Mouse (Mus musculus) macrophage (primary cell): ENCODE data around the gene Dok4. TPM values are rescaled to one million over a fixed set of nuclear protein-coding genes. Genes with fewer than 3 reads are reported as not detected.
A peak's percentile ranks its signal among the peaks of the same experiment; 100 is the strongest.

ENCODE experiments used
- H3K27ac ChIP-seq: fragments of 350-480 bp; formaldehyde crosslinking; 2 replicates; pipeline ENCODE4 v1.9.0; 2021
- H3K36me3 ChIP-seq: fragments of 350-480 bp; formaldehyde crosslinking; 2 replicates; pipeline ENCODE4 v1.9.0; 2021; ENCODE audit errors: inconsistent target
- H3K4me3 ChIP-seq: fragments of 350-480 bp; formaldehyde crosslinking; 2 replicates; pipeline ENCODE4 v1.9.0; 2021; ENCODE audit errors: inconsistent target
- H3K79me2 ChIP-seq: fragments of 350-480 bp; formaldehyde crosslinking; 2 replicates; pipeline ENCODE4 v1.9.0; 2021; ENCODE audit errors: inconsistent target
- WGBS: methylation state at CpG from one replicate; pipeline ENCODE4 v1.1.7; 2026; ENCODE audit warnings: inconsistent platforms; ENCODE audit not compliant: missing documents; 5-methylcytosine and 5-hydroxymethylcytosine counted together
- polyA plus RNA-seq: library from polyadenylated mRNA; stranded (reverse); fragments of 250-400 nt; gene quantifications from 3 replicates; pipeline ENCODE4 v1.2.4, GENCODE M21; 2018; ENCODE audit warnings: inconsistent platforms

Dok4 gene
- polyA plus RNA-seq, 1 experiment from 2014 or later = 2.0 TPM

DNA sequence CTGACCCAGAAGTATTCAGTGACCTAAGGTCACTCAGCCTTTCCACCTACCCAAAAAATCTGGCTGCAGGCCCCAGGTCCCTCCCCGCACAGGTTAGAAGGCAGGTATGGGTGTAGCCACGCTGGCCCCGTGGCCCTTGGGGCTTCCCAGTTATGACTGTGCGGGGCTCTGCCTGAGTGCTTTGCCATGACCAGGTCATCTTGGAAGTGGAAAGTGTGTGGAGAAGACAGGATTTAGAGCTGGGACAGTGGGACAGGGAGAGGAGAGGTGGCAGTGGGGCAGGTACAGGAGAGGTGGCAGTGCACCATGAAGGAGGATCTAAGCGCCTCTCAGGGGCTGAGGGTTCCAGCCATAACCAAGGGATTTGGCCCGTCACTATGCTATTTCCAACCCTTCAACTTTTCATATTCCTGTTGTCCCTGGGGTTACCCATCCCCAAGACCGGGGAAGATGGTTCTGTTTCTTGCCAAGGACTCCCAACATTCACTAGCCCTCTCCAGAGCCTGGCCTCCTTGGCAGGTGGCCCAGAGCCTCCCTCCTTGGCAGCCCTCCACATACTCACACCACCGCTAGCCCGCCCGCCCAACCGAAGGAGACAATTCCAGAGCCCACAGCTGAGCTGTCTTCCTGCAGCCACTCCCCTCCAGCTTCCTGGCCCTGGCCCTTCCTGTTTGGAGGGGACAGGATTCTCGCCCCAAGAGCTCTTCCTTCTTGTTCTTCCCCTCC is 28.5 kb upstream of the Dok4 start:
- Histone ChIP-seq H3K27ac (no peak overlapping the region), H3K4me3 (no peak overlapping the region), H3K36me3 (no peaks in the 10 kb centered on the region), H3K79me2 (no peaks in the 10 kb centered on the region)
- WGBS = 78% methylated on average over 12 of the region's 12 CpGs

DNA sequence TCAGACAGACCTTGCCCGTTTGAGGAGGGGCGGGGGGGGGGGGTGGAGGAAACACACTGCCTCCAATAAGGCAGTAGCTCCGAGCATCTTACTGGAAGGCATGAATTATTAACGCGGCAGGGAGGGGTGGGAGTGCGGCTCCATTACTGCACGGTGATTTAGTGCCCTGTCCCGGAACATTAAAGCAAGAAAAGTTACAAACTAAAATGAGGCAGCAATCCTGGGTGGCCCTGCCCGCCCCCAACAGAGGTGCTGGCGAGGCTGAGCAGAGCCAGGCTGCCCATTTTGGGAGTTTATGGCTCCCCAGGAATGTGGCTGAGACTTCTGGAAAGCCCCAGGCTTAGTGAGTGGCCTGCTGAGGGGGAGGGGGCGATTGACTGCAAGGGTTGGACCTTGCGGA is 27.6 kb upstream of the Dok4 start:
- H3K4me3 ChIP-seq = no peak overlapping the region
- no peaks in the 10 kb centered on the region for H3K79me2 ChIP-seq
- H3K27ac ChIP-seq = no peak overlapping the region
- H3K36me3 ChIP-seq = no peaks in the 10 kb centered on the region
- WGBS = 94% methylated on average over 9 of the region's 12 CpGs

DNA sequence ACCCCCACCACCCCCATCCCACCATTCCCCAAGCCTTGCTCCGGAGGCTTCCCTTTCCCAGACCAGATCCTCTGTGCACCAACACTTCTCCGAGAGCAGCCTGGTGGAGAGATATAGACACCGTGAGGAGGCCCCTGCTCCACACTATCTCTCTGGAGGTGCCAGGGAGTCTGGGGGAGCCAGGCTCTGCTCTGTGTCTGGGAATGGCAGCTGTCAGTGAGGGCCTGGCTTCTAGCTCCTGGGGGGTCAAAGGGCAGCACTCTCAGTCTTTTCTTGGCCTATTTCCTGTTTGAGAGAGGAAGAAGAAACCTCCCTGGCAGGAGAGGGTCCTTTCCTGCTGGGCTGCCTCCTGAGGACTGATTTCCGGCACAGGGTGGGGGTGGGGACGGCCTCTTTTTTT is 24.9 kb upstream of the Dok4 start:
- H3K27ac ChIP-seq = no peak overlapping the region
- no peak overlapping the region for H3K4me3 ChIP-seq
- 61% methylated on average over 4 of the region's 5 CpGs for WGBS
- H3K36me3 ChIP-seq = no peaks in the 10 kb centered on the region
- no peaks in the 10 kb centered on the region for H3K79me2 ChIP-seq

DNA sequence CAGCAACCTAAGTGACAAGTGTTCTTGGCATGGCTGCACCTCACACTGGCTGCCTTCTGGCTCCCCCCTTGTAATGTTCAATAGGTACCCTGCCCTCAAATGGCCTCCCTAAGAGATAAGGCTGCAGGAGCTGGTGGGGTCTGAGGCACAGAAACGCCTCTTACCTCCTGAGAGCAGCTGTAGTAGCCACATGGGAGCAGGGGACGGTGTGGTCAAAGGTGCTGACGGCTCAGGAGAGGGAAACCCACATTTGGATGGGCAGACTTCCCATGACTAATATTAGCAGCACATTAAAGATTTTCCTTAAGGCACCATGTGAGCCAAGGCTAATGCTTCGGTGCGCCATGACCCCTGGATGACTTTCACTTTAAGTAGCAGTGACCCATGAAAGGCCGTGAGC is 24.5 kb upstream of the Dok4 start:
- H3K36me3 ChIP-seq = no peaks in the 10 kb centered on the region
- H3K79me2 ChIP-seq = no peaks in the 10 kb centered on the region
- no peak overlapping the region for H3K27ac ChIP-seq
- H3K4me3 ChIP-seq = no peak overlapping the region
- WGBS = 79% methylated on average over 5 of the region's 6 CpGs

DNA sequence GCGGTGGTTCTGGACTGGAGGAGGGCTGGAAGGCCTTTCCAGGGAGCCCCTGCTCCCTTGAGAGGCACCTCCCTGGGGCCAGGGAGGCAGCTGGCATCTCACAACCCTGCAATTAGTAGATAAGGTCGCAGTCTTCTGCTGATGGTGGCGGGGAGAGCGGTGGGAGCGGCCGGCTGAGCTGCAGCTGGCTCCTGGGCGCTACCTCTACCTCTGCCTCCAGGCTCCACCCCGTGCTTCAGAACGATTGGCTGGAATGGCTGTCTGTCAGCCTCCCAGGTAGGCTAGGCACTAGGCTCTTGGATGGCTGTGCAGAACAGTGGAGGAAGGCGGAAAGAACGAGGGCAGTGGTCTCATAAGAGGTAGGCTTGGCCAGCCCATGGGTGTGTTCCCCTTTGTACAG is 23.1 kb upstream of the Dok4 start:
- Histone ChIP-seq H3K79me2 (no peaks in the 10 kb centered on the region), H3K27ac (no peak overlapping the region), H3K4me3 (no peak overlapping the region), H3K36me3 (no peaks in the 10 kb centered on the region)
- WGBS = 62% methylated on average over 11 of the region's 11 CpGs

GRCm38 (mm10) chr8:94892917-94893316 is 16.8 kb upstream of the Dok4 start:
- Histone ChIP-seq H3K4me3 (no peak overlapping the region), H3K36me3 (no peaks in the 10 kb centered on the region), H3K27ac (no peak overlapping the region), H3K79me2 (no peaks in the 10 kb centered on the region)
- 64% methylated on average over 2 of the region's 2 CpGs for WGBS

GRCm38 (mm10) chr8:94888383-94889036 is 12.4 kb upstream of the Dok4 start:
- 23% methylated on average over 14 of the region's 14 CpGs for WGBS
- Histone ChIP-seq H3K36me3 (no peaks in the 10 kb centered on the region), H3K4me3 (no peak overlapping the region), H3K27ac (no peak overlapping the region), H3K79me2 (no peaks in the 10 kb centered on the region)

- 89% methylated on average over 4 of the region's 4 CpGs for WGBS
- no peak overlapping the region for H3K4me3 ChIP-seq
- H3K27ac ChIP-seq = no peak overlapping the region
- no peaks in the 10 kb centered on the region for H3K79me2 ChIP-seq
- H3K36me3 ChIP-seq = no peaks in the 10 kb centered on the region
Measured at GRCm38 (mm10) chr8:94880742-94881141, 4.6 kb upstream of the Dok4 start.

GRCm38 (mm10) chr8:94876820-94877219 is 690 bp upstream of the Dok4 start:
- H3K27ac ChIP-seq = no peak overlapping the region

GRCm38 (mm10) chr8:94875871-94876150 is 319 bp downstream of the Dok4 start:
- WGBS = 2% methylated on average over 19 of the region's 20 CpGs
- H3K79me2 ChIP-seq = no peaks in the 10 kb centered on the region
- H3K36me3 ChIP-seq = no peaks in the 10 kb centered on the region
- H3K27ac ChIP-seq = no peak overlapping the region
- H3K4me3 ChIP-seq = peak overlapping the region; percentile 40

More at GRCm38 (mm10) chr8:94876820-94877219, 690 bp upstream of the Dok4 start:
- no peaks in the 10 kb centered on the region for H3K36me3 ChIP-seq
- no peaks in the 10 kb centered on the region for H3K79me2 ChIP-seq
- H3K4me3 ChIP-seq = no peak overlapping the region
- WGBS = 51% methylated on average over 3 of the region's 3 CpGs

DNA sequence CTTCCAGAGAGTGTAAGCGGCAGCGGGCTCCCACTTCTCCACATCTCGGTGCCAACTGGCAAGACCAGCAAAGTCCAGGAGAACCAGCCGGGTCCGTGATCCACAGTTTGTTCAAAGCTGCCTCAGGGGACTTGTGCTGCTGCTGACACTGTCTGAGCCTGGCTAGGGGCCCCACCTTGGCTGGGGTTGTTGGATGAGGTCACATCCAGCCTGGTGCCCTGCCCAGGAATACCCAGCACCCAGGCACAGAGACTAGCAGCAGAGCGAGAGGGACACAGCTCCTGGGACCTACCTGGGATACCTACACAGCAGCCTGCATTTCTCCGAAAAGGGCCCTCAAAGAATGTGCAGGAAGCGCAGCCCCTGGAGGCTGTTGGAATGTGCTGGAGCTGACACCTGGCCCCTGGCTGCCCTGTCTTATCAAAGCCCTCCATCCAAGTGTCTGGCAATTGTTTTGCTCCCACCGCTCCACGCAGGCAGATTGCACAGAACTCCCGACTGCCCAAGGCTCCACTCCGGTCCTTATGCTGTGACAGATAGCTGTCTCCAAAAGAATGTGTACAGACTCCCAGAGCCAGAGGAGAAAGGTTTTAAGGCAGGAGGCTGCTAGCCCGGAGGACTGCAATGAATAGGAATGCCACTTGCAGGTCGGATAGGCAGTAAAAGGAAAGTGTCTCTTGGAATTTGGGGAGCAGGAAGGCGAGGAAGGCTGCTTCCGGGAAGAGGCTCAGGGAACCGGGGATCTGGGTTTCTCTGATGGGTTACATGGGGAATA is 847 bp downstream of the Dok4 start:
- Histone ChIP-seq H3K27ac (no peak overlapping the region), H3K36me3 (no peaks in the 10 kb centered on the region), H3K79me2 (no peaks in the 10 kb centered on the region), H3K4me3 (peak overlapping the region; percentile 40)
- 36% methylated on average over 17 of the region's 17 CpGs for WGBS

GRCm38 (mm10) chr8:94874358-94874757 is 1.8 kb downstream of the Dok4 start:
- no peak overlapping the region for H3K27ac ChIP-seq
- H3K4me3 ChIP-seq = no peak overlapping the region
- H3K79me2 ChIP-seq = no peaks in the 10 kb centered on the region
- 18% methylated on average over 5 of the region's 6 CpGs for WGBS
- H3K36me3 ChIP-seq = no peaks in the 10 kb centered on the region

DNA sequence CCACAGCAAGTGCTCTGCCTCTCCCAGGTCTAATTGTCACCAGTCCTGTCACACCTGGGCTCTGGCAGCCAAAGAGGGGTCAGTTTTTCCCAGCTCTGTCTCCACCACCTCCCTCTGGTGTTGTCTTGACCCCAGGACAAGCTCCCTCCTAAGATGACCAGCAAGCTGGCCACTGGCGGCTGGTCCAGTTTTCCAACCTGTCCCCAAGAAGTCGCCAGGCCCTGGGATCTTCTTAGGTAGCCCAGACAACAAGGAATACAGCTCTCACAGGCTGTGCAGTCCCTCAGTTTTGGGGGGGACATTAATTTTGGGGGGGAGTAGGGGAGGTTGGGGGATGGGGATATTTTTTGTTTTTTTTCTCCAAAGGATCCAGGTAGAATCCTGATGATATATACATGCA is 3.6 kb downstream of the Dok4 start:
- H3K79me2 ChIP-seq = no peaks in the 10 kb centered on the region
- H3K36me3 ChIP-seq = no peaks in the 10 kb centered on the region
- no peak overlapping the region for H3K27ac ChIP-seq
- H3K4me3 ChIP-seq = no peak overlapping the region
- 100% methylated on average over 2 of the region's 2 CpGs for WGBS

DNA sequence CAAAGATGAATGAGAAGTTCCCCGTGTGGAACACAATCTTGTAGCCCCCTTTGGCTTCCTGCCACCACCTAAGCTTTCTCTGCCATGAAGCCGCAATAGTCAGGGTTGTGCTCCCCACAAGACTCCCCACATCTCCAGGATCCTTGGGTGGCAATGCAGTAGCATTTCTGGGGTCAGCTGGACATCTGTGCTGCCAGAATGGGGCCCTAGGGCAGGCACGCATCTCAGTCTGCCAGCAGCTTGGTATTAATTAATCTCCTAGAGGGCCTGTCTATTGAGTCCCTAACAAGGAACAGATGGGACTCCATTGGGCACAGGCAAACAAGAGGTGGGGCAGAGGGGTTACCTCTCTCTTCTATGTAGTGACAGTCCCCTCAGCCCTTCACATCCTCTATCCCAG is 4.0 kb downstream of the Dok4 start:
- Histone ChIP-seq H3K36me3 (no peaks in the 10 kb centered on the region), H3K4me3 (no peak overlapping the region), H3K27ac (no peak overlapping the region), H3K79me2 (no peaks in the 10 kb centered on the region)
- 76% methylated on average over 3 of the region's 3 CpGs for WGBS
